Mouse (Mus musculus) gastrocnemius, adult 8-10 months (tissue): ENCODE results near the gene Spg21. TPM values are rescaled to one million over a fixed set of nuclear protein-coding genes. Genes with fewer than 3 reads are reported as not detected.
A peak's percentile ranks its signal among the peaks of the same experiment; 100 is the strongest.

Experiments used
- DNase-seq, 2 experiments: peaks; one replicate each; pipeline ENCODE4 v3.0.0; 2022; ENCODE audit warnings: low spot score in 2 of 2
- total RNA-seq, 4 experiments: library from RNA; stranded (reverse); gene quantifications; 2 replicates each; pipeline ENCODE4 v1.2.4; 2022

Gene Spg21
- total RNA-seq, 4 experiments from 2014 or later: 5.8 to 15.8 (median 7.6) TPM

DNA sequence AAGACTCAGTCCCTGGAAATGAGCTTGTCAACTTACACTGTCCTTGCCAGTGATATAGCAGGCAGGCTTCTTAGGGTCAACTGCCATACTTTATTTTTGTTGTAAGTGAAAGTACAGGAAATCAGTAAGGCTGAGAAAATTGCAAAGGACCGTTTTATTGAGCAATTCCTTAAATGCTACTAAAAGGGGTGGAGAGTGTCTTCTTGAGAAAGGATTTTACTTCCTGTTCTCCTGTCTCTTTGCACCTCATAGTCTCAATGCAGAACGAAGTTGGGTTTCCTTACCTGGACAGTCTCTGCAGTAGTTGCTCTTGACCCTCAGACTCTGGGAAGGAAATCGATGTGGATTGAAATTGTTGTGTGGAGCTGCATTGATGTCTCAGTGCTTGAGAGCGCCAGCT, 12.0 kb downstream of the Spg21 start:
- no peak for DNase-seq

GRCm38 (mm10) chr9:65479158-65479557, 18.4 kb downstream of the Spg21 start:
- DNase-seq: no peak

DNA sequence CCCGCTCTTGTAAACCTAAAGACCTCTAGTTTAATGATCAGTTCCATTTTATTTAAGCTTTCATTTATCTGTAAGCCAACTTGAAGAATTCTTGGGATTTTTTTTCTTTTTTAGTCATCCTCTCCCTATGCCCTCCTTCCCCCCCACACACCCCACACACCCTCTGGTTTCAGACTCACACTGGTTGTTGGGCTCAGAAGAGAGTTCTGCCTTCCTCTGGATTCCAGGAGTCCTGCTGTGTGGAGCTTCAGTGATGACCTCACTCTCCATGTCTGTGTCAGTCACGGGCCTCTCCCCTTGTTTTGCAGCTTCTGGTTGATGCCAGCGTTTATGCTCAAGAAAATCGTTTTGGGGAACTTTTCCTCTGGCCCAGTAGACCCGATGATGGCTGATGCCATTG, 19.3 kb downstream of the Spg21 start:
- DNase-seq: no peak

GRCm38 (mm10) chr9:65491476-65491875, 30.7 kb downstream of the Spg21 start:
- DNase-seq: no peak

DNA sequence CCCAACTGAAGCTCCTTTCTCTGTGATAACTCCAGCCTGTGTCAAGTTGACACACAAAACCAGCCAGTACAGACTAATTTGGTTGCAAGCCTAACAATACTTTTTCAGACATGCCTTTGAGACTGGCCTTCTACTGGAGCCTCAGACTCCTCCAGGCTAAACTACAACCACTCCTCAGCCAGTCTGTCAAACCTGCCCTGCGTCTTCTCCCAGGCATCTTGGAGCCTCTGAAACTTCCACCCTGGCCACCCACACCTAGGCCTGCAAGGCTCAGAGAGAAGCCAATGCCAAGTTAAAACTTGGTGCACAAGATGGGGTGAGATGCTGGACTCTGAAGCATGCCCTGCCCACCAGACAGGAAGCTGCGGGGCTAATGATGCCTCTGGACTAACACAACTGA, 31.6 kb downstream of the Spg21 start:
- no peak for DNase-seq

GRCm38 (mm10) chr9:65492851-65493250, 32.1 kb downstream of the Spg21 start:
- no peak for DNase-seq

GRCm38 (mm10) chr9:65502146-65502545, 41.4 kb downstream of the Spg21 start:
- no peak for DNase-seq

- DNase-seq: no peak
These were observed 42.2 kb downstream of the Spg21 start for GRCm38 (mm10) chr9:65502721-65503505.

DNA sequence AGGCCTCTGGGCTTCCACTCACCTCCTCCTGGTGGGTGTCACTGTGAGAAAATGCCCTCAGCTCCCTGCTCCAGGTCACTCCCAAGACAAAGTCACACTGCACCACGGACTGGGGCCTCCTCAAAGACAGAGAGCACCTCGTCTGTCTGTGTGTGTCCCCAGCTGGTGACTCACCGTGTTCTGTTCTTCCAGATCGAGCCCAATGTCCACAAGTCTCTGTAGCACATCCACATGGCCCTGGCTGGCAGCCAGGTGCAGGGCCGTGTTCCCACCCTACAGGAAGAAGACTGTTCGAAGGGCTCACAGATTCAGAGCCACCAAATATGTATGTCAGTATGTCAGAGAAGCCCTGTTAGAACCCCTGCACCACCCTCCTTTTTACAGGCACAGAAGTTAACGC, 47.7 kb downstream of the Spg21 start:
- no peak for DNase-seq

GRCm38 (mm10) chr9:65512520-65512919, 51.8 kb downstream of the Spg21 start:
- no peak for DNase-seq

DNA sequence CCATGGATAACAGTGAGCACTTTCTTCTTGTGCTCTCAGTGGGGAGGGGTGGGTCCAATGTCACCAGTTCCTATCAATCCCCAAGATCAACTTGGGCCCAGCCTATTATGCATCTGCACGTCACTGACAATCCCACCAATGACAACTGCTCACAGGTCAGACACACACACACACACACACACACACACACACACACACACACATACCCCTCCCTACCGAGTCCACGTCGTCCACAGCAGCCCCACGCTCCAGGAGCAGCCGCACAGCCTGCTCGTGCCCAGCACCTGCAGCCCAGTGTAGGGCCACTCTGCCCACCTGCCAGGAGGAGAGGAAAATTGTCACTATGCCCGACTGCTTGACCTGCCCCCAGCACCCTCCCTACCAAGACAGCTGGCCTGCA, 53.7 kb downstream of the Spg21 start:
- DNase-seq: no peak

GRCm38 (mm10) chr9:65514851-65515261, 54.1 kb downstream of the Spg21 start:
- DNase-seq: no peak

- DNase-seq: no peak
These were observed 59.2 kb downstream of the Spg21 start, which contains the start of gene Ankdd1a for GRCm38 (mm10) chr9:65519807-65520504. TSS of gene Ankdd1a (minus strand) at chr9:65520193.

DNA sequence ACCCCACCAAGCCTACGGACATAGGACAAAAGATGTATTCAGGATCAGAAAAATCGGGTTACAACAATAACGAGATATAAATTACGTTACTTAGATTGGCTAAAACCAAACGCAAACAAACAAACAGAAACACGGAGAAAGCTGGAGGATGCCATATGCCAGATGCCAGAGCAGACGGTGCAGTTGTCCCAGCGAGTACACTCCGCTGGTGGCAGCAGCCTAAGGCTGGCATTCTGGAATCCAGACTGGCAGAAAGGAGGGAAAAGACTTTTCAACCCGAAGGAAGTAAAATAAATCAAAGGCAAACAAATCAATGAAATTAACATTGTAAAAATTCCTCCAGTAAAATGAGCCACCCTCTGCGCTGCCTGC, 59.7 kb downstream of the Spg21 start:
- DNase-seq: no peak

DNA sequence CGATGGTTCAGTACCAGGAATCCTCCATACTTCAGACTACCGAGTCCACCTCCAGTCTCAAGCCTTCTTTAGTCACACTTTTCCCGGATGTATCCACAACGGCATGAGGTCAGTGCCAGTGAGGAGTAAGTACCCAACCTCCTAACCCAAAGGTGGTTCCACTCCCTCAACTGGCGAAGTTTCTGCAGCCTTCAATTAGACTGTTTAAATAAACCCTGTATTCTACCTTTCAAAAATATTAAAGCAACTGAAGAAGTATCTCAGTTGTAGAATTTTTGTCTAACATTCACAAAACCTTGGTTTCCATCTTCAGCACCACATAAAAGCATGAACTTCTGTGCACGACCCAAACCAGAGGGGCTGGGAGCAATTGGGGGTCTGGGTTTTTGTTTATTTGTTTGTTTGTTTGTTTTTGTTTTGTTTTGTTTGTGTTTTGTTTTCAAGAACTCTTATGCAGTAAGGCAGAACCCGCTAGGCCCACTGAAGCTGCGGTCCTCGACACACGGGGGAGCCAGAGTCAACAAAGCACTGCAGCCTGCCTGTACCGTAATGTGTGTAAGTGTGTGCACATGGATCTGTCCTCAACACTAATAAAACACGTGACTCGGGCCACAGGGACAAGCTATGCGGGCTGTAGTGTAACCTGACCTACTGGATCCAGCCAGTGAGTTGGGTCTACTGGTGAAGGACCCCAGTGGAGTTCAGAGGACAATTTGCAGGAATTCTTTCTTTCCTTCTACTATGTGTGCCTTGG, 63.0 kb downstream of the Spg21 start:
- DNase-seq: peak; percentile 71 to 82

- DNase-seq: no peak
These were observed 64.9 kb downstream of the Spg21 start for GRCm38 (mm10) chr9:65525445-65526195.

DNA sequence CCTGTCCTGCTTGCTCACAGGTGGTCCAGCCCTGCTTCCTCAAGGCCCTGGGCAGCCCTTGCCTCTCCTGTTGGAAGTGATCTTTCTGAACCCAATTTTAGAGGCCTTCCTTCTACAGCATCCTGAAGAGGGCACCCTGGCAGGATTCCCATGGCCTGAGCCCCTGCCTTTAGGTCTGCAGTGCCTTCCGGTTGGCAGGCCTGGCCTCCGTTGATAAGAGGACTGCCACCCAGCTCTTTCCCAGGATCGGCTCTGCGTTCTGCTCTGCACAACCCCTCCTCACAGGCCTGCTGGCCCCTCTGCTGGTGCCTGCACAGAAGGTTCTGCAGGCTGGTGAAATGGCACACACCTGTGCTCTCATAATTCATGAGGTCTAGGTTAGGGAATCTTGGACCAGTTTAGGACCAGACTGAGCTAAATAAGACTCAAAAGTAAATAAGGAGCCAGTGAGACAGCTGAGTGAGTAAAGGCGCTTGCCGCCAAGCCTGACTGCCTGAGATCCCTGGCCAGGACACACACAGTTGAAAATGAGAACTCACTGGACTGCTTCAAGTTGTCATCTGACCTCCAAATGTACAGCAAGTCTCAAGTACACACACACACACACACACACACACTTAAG, 67.8 kb downstream of the Spg21 start:
- peak; percentile 16 to 45 for DNase-seq

DNA sequence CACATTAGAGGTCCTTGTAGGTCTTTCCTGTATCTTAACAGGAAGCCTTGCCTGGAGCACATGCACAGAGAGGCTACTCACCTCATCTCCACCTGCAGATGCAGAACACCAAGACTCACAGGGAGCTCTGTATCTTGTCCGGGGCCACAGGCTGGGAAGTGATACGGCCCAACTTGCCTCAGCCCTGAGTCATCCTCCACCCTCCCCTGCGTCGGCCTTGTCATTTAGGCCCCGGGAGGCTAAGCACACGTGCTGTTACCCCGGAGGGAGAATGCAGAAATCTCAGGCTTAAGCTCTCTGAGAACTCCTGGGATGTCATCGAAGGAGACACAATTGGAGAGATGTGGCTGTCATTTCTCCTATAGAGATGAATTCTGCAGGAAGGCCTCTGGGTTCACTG, 68.9 kb downstream of the Spg21 start:
- no peak for DNase-seq

DNA sequence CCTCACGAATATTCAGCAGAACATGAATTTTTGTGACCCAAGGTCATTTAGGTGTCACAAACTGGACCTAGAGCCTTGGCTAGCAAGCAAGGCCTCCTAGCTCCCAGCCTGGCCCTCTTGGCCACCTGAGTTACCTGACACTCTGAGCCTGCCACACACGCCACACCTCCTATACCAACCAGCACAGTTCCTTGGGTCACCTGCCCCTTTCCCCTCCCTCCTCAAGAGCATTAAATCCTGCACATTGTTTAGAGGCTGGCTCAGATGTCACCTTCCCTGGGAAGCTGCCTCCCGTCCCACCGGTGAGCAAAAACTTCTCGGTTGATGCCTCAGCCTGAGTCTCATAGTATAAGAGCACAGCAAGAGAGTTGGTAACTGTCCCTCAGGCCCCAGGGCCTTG, 70.5 kb downstream of the Spg21 start:
- no peak for DNase-seq

DNA sequence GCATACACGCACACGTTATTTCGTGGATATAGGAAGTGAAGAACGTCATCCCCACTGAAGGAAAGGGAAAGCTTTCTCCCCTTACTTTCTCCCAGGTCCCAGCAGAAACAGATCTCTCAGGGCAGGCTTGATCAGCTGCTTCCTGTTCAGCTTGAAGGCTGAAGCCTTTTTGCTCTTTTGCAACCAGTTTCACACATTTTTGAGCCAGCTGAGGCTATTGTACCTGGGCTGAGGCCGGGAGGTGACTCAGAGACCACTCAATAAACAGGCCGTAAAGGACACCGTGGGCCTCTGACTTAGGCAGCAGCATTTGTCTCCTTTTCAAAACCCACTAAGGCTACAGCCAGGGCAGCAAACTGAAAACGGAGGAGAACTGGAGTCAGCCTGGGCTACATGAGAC, 72.2 kb downstream of the Spg21 start:
- no peak for DNase-seq

- DNase-seq: no peak
These were observed 73.4 kb downstream of the Spg21 start for GRCm38 (mm10) chr9:65534111-65534510.
